Mouse (Mus musculus) spleen, adult 18-20 months (tissue): ENCODE data around the gene Cd200r4.

Source experiments
- DNase-seq, 2 experiments: peaks; one replicate each; pipeline ENCODE4 v3.0.0; 2022; ENCODE audit warnings: mixed read lengths in 2 of 2

Gene Cd200r4

GRCm38 (mm10) chr16:44877595-44877994 is 66.1 kb downstream of the Cd200r4 start:
- no peak for DNase-seq
